Mouse (Mus musculus): ENCODE results near the gene Snap47.

- TF ChIP-seq CTCF (IDR thresholded peaks at IDR 0.05; ENCODE audit: insufficient read depth, low read length) = no peak
- TF ChIP-seq POLR2A (IDR thresholded peaks at IDR 0.05; ENCODE audit: borderline replicate concordance, extremely low read depth, low read depth, low read length) = no peak
These were observed 35.2 kb upstream of the Snap47 start for GRCm38 (mm10) chr11:59486222-59486621.
